Mouse (Mus musculus): ENCODE results near the gene Gpcpd1.

The Gpcpd1 gene

DNA sequence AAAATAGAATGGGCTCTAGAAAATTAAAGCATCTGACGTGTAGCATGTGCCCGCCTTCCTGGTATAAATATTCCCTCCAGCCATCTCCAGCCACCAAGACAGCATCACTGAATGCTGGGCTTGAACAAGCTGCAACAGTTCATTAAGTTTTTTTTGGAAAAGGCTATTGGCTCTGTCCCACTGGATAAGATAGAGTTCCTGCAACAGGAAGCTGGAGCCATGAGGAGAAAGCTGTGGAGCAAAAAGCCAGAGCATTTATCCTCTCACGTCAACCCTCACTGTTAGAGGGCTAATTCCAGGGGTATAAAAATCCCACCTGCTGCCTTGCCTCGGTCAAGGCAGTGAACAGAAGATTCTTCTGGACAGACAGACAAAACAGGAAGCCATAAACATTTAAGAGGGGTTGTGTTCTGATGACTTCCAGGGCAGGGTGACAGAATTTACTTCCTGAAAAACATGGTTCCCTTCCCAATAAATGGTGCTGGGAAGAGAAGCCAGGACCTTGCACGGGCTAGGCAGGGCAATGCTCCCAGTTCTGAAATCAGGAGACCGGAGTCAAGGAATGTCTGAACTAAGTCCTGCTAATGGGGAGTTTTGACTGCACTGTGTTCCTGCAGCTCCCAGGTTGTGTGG lies 2.5 kb upstream of the Gpcpd1 start:
- in situ Hi-C loops (cut with MboI, MseI), result no loop called here

- in situ Hi-C loops (cut with MboI, MseI), result no loop called here
Measured at GRCm38 (mm10) chr2:132586006-132586405, 1.5 kb downstream of the Gpcpd1 start.

GRCm38 (mm10) chr2:132584191-132584590 lies 3.3 kb downstream of the Gpcpd1 start:
- in situ Hi-C loops (cut with MboI, MseI), result no loop called here

DNA sequence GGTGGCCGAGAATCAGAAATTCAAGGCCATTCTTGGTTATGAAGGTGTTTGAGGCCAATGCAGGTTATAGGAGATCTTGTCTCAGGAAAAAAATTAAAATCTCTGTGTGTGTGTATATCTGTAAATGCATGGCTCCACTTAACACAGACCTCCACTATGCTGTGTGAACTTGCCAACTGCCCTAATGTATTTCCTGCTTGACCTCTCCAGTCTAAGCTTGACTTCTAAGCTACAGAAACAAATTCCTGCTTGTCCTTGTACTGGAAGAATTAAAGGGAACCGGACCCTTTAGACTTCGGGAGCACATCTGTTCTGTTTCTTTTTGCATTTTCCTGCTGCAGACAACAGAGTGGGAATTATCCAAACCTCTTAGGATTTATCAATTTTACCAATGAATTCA lies 4.4 kb downstream of the Gpcpd1 start:
- in situ Hi-C loops (cut with MboI, MseI), result no loop called here

GRCm38 (mm10) chr2:132582227-132582626 lies 5.3 kb downstream of the Gpcpd1 start:
- in situ Hi-C loops (cut with MboI, MseI), result no loop called here

DNA sequence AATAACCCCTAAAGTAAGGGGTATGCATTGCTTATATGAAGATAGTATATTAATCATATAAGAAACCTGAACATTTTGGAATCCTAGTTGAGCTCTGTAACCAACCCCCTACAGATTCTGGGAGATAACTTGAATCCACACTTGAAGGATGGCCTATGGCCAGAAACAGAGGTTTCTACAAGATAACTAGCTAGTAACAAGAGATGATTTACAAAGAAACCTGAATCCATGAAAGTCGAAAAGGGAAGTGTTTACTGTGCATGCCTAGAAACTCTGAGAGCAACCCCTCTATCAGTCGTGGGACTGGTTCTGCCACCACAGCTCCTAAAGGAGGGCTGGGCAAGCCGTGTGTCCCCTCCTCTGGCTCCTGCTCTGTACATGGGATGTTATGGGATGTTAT lies 7.8 kb downstream of the Gpcpd1 start:
- in situ Hi-C loops (cut with MboI, MseI), result loop anchor here (10.0 kb wide), 1 partner anchor 65 kb away; no protein-coding TSS in a partner anchor

GRCm38 (mm10) chr2:132578711-132579110 lies 8.8 kb downstream of the Gpcpd1 start:
- in situ Hi-C loops (cut with MboI, MseI), result loop anchor here (10.0 kb wide), 1 partner anchor 64 kb away; no protein-coding TSS in a partner anchor

GRCm38 (mm10) chr2:132578059-132578458 lies 9.5 kb downstream of the Gpcpd1 start:
- in situ Hi-C loops (cut with MboI, MseI), result loop anchor here (10.0 kb wide), 1 partner anchor 63 kb away; no protein-coding TSS in a partner anchor

GRCm38 (mm10) chr2:132577431-132577981 lies 10.0 kb downstream of the Gpcpd1 start:
- in situ Hi-C loops (cut with MboI, MseI), result loop anchor here (10.0 kb wide), 1 partner anchor 63 kb away; no protein-coding TSS in a partner anchor

- in situ Hi-C loops (cut with MboI, MseI), result loop anchor here (10.0 kb wide), 1 partner anchor 62 kb away; no protein-coding TSS in a partner anchor
Measured at GRCm38 (mm10) chr2:132576522-132577135, 10.9 kb downstream of the Gpcpd1 start.

DNA sequence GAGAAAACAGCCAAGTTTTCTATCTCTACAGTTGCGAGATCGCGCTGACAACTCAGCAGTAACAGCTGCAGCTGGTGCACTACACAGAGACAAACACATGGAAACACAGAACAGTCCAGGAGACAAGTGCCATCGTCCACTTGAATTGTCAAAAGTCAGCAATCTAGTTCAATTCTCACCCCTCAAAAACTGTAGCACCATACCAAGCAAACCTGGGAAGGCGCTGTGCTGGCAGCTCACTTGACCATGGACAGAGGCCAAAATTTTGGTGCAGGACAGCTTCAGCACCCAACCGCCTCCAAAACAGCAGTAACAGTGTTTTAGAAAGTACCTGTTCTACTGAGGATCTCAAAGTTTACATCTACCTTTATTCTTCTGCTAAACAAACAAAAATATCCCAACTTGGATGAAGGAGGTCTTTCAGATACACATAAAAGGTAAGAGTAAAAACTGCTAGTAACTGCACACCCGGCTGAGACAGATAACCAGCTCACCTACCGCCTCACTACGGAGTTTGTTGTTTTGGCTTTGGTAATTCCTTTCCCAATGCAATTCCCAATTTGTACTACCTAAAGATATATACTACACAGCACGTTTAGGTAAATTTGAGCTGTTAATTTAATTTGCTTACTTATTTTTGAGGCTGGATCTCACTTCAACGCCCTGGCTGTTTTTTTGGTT lies 11.6 kb downstream of the Gpcpd1 start:
- in situ Hi-C loops (cut with MboI, MseI), result loop anchor here (10.0 kb wide), 1 partner anchor 61 kb away; no protein-coding TSS in a partner anchor

- in situ Hi-C loops (cut with MboI, MseI), result loop anchor here (10.0 kb wide), 1 partner anchor 60 kb away; no protein-coding TSS in a partner anchor
Measured at GRCm38 (mm10) chr2:132575256-132575655, 12.3 kb downstream of the Gpcpd1 start.

- in situ Hi-C loops (cut with MboI, MseI), result loop anchor here (10.0 kb wide), 1 partner anchor 58 kb away; no protein-coding TSS in a partner anchor
Measured at GRCm38 (mm10) chr2:132573280-132573679, 14.2 kb downstream of the Gpcpd1 start.

GRCm38 (mm10) chr2:132572651-132573050 lies 14.9 kb downstream of the Gpcpd1 start:
- in situ Hi-C loops (cut with MboI, MseI), result loop anchor here (10.0 kb wide), 1 partner anchor 58 kb away; no protein-coding TSS in a partner anchor

DNA sequence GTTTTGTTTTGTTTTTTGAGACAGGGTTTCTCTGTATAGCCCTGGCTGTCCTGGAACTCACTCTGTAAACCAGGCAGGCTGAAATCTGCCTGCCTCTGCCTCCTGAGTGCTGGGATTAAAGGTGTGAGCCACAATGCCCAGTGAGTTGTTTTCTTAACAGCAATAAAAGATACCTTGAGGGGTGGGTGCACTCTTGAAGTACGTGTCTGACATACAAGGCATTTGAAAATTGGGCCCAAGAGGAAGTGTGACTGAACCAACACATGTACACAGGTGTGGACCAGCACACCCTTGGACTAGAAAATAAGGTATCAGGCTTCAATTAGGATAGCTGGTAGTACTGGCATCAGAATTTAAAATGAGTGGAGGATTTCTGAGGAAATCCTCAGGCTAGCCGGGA lies 16.2 kb downstream of the Gpcpd1 start:
- in situ Hi-C loops (cut with MboI, MseI), result loop anchor here (10.0 kb wide), 1 partner anchor 56 kb away; no protein-coding TSS in a partner anchor

- in situ Hi-C loops (cut with MboI, MseI), result loop anchor here (10.0 kb wide), 1 partner anchor 56 kb away; no protein-coding TSS in a partner anchor
Measured at GRCm38 (mm10) chr2:132570869-132571268, 16.7 kb downstream of the Gpcpd1 start.

GRCm38 (mm10) chr2:132569686-132570085 lies 17.8 kb downstream of the Gpcpd1 start:
- in situ Hi-C loops (cut with MboI, MseI), result loop anchor here (10.0 kb wide), 1 partner anchor 55 kb away; no protein-coding TSS in a partner anchor

GRCm38 (mm10) chr2:132567414-132567813 lies 20.1 kb downstream of the Gpcpd1 start:
- in situ Hi-C loops (cut with MboI, MseI), result no loop called here

DNA sequence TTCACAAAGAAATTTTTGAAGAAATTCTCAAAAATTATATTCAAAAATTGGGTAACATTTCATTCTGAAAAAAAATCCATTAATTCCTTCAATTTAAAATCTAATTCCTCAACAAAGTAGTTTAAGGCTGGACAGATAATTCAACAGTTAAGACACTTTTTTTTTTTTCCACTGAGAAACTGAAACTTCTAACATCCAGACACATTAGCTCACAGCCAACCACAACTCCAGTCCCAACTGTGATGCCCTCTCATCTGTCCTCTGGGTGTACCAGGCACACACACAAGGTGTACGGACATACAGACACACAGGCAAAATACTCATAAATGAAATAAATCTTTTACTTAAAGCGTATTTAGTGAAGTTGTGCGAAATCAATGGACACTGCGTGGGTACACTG lies 25.7 kb downstream of the Gpcpd1 start:
- in situ Hi-C loops (cut with MboI, MseI), result no loop called here

DNA sequence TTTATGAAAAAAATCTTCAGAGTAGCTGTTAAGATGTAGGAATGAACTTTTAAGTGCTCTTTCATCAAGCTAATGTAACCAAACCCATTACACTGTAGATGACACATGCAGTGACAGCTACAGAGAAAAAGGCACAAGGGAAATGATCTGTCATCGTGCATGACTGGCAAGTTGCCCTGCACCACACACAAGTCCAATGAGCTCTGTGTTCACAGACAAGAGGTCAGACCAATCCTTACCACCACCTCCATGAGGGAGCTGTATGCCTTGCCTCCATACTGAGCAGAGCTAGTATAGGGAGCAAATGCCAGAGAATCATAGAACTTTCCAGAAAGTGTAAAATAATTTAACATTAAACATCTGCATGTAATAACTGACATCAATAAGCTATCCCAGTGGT lies 59.7 kb downstream of the Gpcpd1 start:
- in situ Hi-C loops (cut with MboI, MseI), result no loop called here

- in situ Hi-C loops (cut with MboI, MseI), result no loop called here
Measured at GRCm38 (mm10) chr2:132526894-132527532, 60.5 kb downstream of the Gpcpd1 start.

Measured in T-helper 1 cell (primary cell).